Mouse (Mus musculus) neural tube, embryonic 14.5 days (tissue): ENCODE data around the gene Ap3m1. TPM values are rescaled to one million over a fixed set of nuclear protein-coding genes. Genes with fewer than 3 reads are reported as not detected.
A peak's percentile ranks its signal among the peaks of the same experiment; 100 is the strongest.

Experiments
- ATAC-seq: fragments of 200-750 bp; cut with Nextera tagmentation; 2 replicates; pipeline ENCODE4 v1.8.0; 2017; ENCODE audit warnings: low read depth, mild to moderate bottlenecking, moderate TSS enrichment, moderate library complexity
- H3K27ac ChIP-seq: fragments of 300-500 bp; sonication (generic); 2 replicates; pipeline ENCODE4 v1.5.1; 2014; ENCODE audit warnings: low read depth, mild to moderate bottlenecking, control low read depth, low read length, moderate library complexity, mixed read lengths
- H3K27me3 ChIP-seq: fragments of 300-500 bp; sonication (generic); 2 replicates; pipeline ENCODE4 v1.6.1; 2014; ENCODE audit warnings: low read length; ENCODE audit not compliant: control insufficient read depth, insufficient read depth
- H3K36me3 ChIP-seq: fragments of 300-500 bp; sonication (generic); 2 replicates; pipeline ENCODE4 v1.6.1; 2014; ENCODE audit warnings: low read length, mixed read lengths; ENCODE audit not compliant: control insufficient read depth, insufficient read depth
- H3K4me1 ChIP-seq: fragments of 300-500 bp; sonication (generic); 2 replicates; pipeline ENCODE4 v1.6.1; 2014; ENCODE audit warnings: low read length; ENCODE audit not compliant: control insufficient read depth, insufficient read depth
- H3K4me2 ChIP-seq: fragments of 300-500 bp; sonication (generic); 2 replicates; pipeline ENCODE4 v1.6.1; 2014; ENCODE audit warnings: mild to moderate bottlenecking, low read depth, low read length, control low read depth
- H3K4me3 ChIP-seq: fragments of 300-500 bp; sonication (generic); 2 replicates; pipeline ENCODE4 v1.5.1; 2014; ENCODE audit warnings: low read depth, low read length, control low read depth, mixed read lengths
- H3K9ac ChIP-seq: fragments of 300-500 bp; sonication (generic); replicated peaks from 2 replicates; pipeline ENCODE4 v1.6.1; 2014; ENCODE audit warnings: low read depth, mild to moderate bottlenecking, control low read depth, low read length, mixed read lengths
- H3K9me3 ChIP-seq: fragments of 300-500 bp; sonication (generic); 2 replicates; pipeline ENCODE4 v1.6.1; 2016; ENCODE audit warnings: low read length; ENCODE audit not compliant: control insufficient read depth
- WGBS: fragments of 180-500 bp; shearing (Covaris S2); extraction: QIAGEN DNeasy Blood & Tissue Kit; methylation state at CpG from one replicate; pipeline ENCODE4 v1.1.7; 2014; 5-methylcytosine and 5-hydroxymethylcytosine counted together
- polyA plus RNA-seq: library from polyadenylated mRNA; unstranded; fragments of >200 nt; fragmentation: Nextera tagmentation; extraction: Ambion mirVana; gene quantifications from 2 replicates; pipeline ENCODE4 v1.2.1, GENCODE M21; 2014

The Ap3m1 gene
- polyA plus RNA-seq, 1 experiment from 2014 or later: 95.6 TPM

GRCm38 (mm10) chr14:21053586-21053985, 1.3 kb upstream of the Ap3m1 start:
- no peaks in the 10 kb centered on the region for H3K4me1 ChIP-seq
- WGBS: 50% methylated on average over 7 of the region's 7 CpGs

DNA sequence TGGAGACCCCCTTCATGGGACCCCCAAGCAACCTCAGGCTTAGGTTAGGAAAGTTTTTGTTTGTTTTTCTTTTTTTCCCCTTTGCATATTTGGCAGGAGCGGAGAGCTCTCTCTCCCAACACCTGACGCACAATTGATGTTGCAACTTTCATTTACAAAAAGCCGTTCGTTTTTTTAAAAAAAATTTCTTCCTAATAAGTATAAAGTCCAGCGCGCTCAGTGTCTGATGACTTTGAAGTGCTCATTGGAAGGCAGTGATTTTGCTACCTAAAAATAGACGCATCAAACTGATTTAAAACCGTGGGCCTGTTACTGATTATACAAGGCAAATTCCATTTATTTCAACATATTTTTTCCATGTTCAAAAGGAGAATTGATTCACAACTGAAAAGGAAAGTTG, 843 bp upstream of the Ap3m1 start:
- H3K9ac ChIP-seq: peak overlapping the region; percentile 66; the same call in 1 of the 2 replicates
- H3K27ac ChIP-seq: no peak overlapping the region
- peak overlapping the region; percentile 80 for H3K4me2 ChIP-seq
- H3K27me3 ChIP-seq: no peaks in the 10 kb centered on the region
- H3K4me1 ChIP-seq: no peaks in the 10 kb centered on the region
- WGBS: 13% methylated on average over 8 of the region's 8 CpGs
- no peaks in the 10 kb centered on the region for H3K36me3 ChIP-seq
- no peak for ATAC-seq
- H3K4me3 ChIP-seq: peak overlapping the region; percentile 72
- no peaks in the 10 kb centered on the region for H3K9me3 ChIP-seq

More at GRCm38 (mm10) chr14:21053586-21053985, 1.3 kb upstream of the Ap3m1 start:
- Histone ChIP-seq H3K4me3 (no peak overlapping the region), H3K9me3 (no peaks in the 10 kb centered on the region), H3K27me3 (no peaks in the 10 kb centered on the region), H3K36me3 (no peaks in the 10 kb centered on the region), H3K4me2 (no peak overlapping the region; the same call in 1 of the 2 replicates), H3K27ac (no peak overlapping the region), H3K9ac (no peak overlapping the region)
- ATAC-seq: no peak

GRCm38 (mm10) chr14:21052781-21053130, 448 bp upstream of the Ap3m1 start:
- peak; percentile 81 for ATAC-seq
- Histone ChIP-seq H3K27ac (peak overlapping the region; percentile 52), H3K9me3 (no peaks in the 10 kb centered on the region), H3K4me1 (no peaks in the 10 kb centered on the region), H3K9ac (peak overlapping the region; percentile 66), H3K27me3 (no peaks in the 10 kb centered on the region), H3K36me3 (no peaks in the 10 kb centered on the region), H3K4me2 (peak overlapping the region; percentile 80), H3K4me3 (peak overlapping the region; percentile 72)
- WGBS: under 1% methylated on average over 23 of the region's 25 CpGs

DNA sequence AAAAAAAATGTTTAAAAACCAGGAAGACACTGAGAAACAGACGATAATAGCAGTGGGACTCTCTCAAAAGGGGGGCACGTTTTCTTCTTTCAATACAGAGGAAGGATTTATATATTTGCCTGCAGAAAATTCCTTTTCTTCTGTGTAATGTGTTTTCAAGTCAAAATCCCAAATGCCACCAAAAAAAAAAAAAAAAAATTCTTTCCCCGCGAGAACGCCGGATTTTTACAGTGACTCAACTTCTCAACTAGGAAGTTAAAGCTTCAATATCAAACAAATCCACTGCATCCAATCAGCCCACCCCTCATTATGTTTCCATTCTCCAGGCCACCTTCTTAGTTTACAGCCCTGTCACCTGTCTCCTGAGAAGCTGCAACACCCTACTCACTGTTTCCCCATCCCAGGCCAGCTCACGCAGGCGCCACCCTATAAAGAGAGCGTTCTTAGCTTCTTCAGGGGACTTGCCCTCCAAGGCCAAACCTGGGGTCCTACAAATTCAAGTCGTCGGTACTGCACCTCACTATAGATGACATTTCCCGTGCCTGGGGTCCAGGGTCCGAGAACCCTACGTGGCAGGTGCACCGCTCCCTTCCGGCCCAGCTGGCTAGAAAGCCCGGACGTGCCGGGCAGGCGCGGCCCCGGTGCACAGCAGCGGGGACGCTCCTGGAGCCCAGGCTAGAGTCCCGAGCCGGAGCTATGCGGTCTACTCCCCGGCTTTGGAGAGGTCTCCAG, 762 bp downstream of the Ap3m1 start:
- Histone ChIP-seq H3K4me2 (peak overlapping the region; percentile 80), H3K4me3 (peak overlapping the region; percentile 72), H3K4me1 (no peaks in the 10 kb centered on the region), H3K27me3 (no peaks in the 10 kb centered on the region), H3K9me3 (no peaks in the 10 kb centered on the region), H3K9ac (peak overlapping the region; percentile 66), H3K27ac (peak overlapping the region; percentile 95), H3K36me3 (no peaks in the 10 kb centered on the region)
- ATAC-seq: no peak; the same call in 1 of the 2 replicates
- 10% methylated on average over 28 of the region's 28 CpGs for WGBS

- no peaks in the 10 kb centered on the region for H3K27me3 ChIP-seq
- H3K36me3 ChIP-seq: no peaks in the 10 kb centered on the region
- no peak overlapping the region for H3K27ac ChIP-seq
- H3K4me2 ChIP-seq: no peak overlapping the region
- H3K9me3 ChIP-seq: no peaks in the 10 kb centered on the region
- WGBS: 79% methylated on average over 3 of the region's 3 CpGs
- no peaks in the 10 kb centered on the region for H3K4me1 ChIP-seq
- H3K4me3 ChIP-seq: no peak overlapping the region
- no peak for ATAC-seq
- no peak overlapping the region for H3K9ac ChIP-seq
Observed at GRCm38 (mm10) chr14:21050734-21051133, 1.6 kb downstream of the Ap3m1 start.

- ATAC-seq: no peak
- Histone ChIP-seq H3K27me3 (no peaks in the 10 kb centered on the region), H3K27ac (no peak overlapping the region), H3K36me3 (no peaks in the 10 kb centered on the region), H3K9me3 (no peaks in the 10 kb centered on the region), H3K4me3 (no peak overlapping the region), H3K4me1 (no peaks in the 10 kb centered on the region), H3K4me2 (no peak overlapping the region), H3K9ac (no peak overlapping the region)
Observed at GRCm38 (mm10) chr14:21048879-21049278, 3.4 kb downstream of the Ap3m1 start.

DNA sequence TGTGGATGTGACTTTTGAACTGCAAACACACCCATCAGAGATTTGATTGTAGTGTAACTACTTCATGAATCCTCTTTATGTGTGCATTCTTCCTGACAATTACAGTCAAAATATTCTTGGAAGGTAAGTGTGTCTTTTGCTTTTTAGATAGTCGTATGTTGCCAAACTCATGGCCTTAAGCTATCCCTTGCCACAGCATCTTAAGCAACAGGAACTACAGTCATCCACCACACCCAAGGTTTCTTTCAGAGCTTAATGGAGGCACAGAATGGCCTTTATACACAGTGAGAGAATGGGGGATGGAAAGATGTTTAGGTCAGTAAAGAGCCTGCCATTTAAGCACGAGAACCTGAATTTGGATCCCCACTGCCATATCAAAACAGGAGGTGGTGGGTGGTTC, 4.5 kb downstream of the Ap3m1 start:
- no peaks in the 10 kb centered on the region for H3K27me3 ChIP-seq
- WGBS: 89% methylated on average over 2 of the region's 2 CpGs
- H3K36me3 ChIP-seq: no peaks in the 10 kb centered on the region
- no peak overlapping the region for H3K27ac ChIP-seq
- no peak for ATAC-seq
- H3K4me3 ChIP-seq: no peak overlapping the region
- H3K4me2 ChIP-seq: no peak overlapping the region
- H3K9ac ChIP-seq: no peak overlapping the region
- H3K9me3 ChIP-seq: no peaks in the 10 kb centered on the region
- no peaks in the 10 kb centered on the region for H3K4me1 ChIP-seq

- Histone ChIP-seq H3K4me2 (no peak overlapping the region), H3K36me3 (peaks cover 32% of the 10 kb centered on the region)
- 90% methylated on average over 4 of the region's 4 CpGs for WGBS
Observed at GRCm38 (mm10) chr14:21039623-21040022, 12.7 kb downstream of the Ap3m1 start.

DNA sequence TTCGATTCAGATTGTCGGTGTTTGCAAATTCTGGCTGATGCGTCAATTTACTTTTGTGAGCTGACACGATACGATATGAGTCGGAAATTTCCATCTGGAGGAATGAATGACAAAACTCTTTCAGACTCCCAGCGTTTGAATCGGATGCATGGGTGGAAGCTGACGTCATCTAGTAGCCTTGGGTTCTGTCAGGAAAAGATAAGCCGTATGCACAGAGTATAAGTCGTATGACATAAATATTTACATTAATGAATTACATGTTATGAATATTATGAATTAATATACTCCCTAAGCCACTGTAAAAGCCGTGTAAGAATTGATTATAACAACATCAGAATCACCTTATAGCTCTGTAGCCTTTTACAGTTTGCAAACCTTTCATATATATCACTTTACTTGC, 13.2 kb downstream of the Ap3m1 start:
- WGBS: 95% methylated on average over 12 of the region's 12 CpGs
- H3K4me3 ChIP-seq: no peak overlapping the region
- H3K36me3 ChIP-seq: peaks cover 36% of the 10 kb centered on the region
- H3K4me2 ChIP-seq: no peak overlapping the region
- H3K9ac ChIP-seq: no peak overlapping the region
- no peak overlapping the region for H3K27ac ChIP-seq
- no peak for ATAC-seq
- no peaks in the 10 kb centered on the region for H3K27me3 ChIP-seq
- no peaks in the 10 kb centered on the region for H3K4me1 ChIP-seq
- H3K9me3 ChIP-seq: no peaks in the 10 kb centered on the region

More at GRCm38 (mm10) chr14:21039623-21040022, 12.7 kb downstream of the Ap3m1 start:
- no peak overlapping the region for H3K4me3 ChIP-seq
- H3K4me1 ChIP-seq: no peaks in the 10 kb centered on the region
- no peak overlapping the region for H3K27ac ChIP-seq
- H3K9me3 ChIP-seq: no peaks in the 10 kb centered on the region
- H3K27me3 ChIP-seq: no peaks in the 10 kb centered on the region
- ATAC-seq: no peak
- H3K9ac ChIP-seq: no peak overlapping the region
